Mouse (Mus musculus): Measurements from ENCODE around the gene Washc4.
"Not testable (repeated sequence)": the region's sequence is repeated elsewhere in the genome, so short reads cannot be mapped to it uniquely, and the experiment has no call there.

The Washc4 gene

GRCm38 (mm10) chr10:83543439-83544102 is at the start of gene Washc4:
Gene Washc4 (plus strand): TSS chr10:83543752.
- peak; percentile 91 to 93 for DNase-seq (ENCODE audit: low spot score in 2 of 2)

DNA sequence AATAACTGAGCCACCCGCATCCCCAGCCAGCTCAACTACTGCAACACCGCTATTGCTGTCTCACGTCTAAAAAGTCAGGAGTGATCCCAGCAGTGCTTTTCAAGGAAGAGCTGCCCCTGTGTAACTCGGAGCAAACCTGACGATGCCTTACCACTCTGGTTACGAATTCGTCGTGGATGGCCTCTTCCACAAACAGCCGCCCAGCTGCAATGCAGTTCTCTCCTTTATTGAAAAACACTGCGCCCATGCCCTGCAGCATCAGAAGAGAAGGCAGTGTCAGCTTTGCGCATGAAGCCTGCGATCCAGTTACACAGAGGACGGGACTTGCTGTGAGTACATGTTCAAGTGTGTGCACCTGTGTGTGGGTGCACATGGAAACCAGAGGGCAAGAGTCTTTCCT is 46.2 kb upstream of the Washc4 start:
- DNase-seq (ENCODE audit: low spot score in 2 of 2), result no peak

- DNase-seq (ENCODE audit: low spot score in 2 of 2), result peak in 1 of 2 experiments; percentile 48
Measured at GRCm38 (mm10) chr10:83508962-83509660, 34.4 kb upstream of the Washc4 start.

- DNase-seq (ENCODE audit: low spot score in 2 of 2), result no peak
Measured at GRCm38 (mm10) chr10:83511304-83511703, 32.2 kb upstream of the Washc4 start.

- DNase-seq (ENCODE audit: low spot score in 2 of 2), result no peak
Measured at GRCm38 (mm10) chr10:83513736-83514135, 29.8 kb upstream of the Washc4 start.

GRCm38 (mm10) chr10:83520990-83521389 is 22.6 kb upstream of the Washc4 start:
- no peak for DNase-seq (ENCODE audit: low spot score in 2 of 2)

DNA sequence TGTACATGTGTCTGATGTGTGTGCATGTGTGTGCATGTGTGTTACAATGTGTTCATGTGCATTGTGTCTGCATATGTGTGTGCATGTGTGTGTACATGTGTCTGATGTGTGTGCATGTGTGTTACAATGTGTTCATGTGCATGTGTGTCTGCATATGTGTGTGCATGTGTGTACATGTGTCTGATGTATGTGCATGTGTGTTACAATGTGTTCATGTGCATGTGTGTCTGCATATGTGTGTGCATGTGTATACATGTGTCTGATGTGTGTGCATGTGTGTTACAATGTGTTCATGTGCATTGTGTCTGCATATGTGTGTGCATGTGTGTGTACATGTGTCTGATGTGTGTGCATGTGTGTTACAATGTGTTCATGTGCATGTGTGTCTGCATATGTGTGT is 19.3 kb upstream of the Washc4 start:
- DNase-seq (ENCODE audit: low spot score in 2 of 2), result not testable (repeated sequence)

GRCm38 (mm10) chr10:83530384-83530967 is 13.1 kb upstream of the Washc4 start:
- DNase-seq (ENCODE audit: low spot score in 2 of 2), result no peak

GRCm38 (mm10) chr10:83533258-83533909 is 10.2 kb upstream of the Washc4 start:
- DNase-seq (ENCODE audit: low spot score in 2 of 2), result no peak

DNA sequence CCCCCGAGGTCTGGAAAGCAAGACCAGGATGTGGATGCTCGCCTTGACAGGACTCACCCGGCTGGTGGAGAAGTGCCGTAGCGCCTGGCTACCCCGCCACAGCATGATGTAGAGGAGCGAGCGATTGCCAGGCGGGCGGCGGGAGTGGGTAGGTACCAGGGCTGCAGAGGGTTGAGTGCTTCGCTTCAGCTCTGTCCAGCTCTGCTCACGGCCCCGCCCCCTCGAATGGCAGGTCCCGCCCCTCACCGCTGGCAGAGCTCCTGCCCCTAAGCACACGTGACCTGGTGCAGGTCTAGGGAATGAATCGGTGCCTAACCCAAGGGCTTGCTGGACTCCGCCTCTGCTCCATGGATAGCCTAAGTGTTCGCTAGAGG is 9.7 kb upstream of the Washc4 start, which contains the start of gene Aldh1l2:
Gene Aldh1l2 (minus strand): TSS at position 231 of the 374 bp plus-strand sequence.
- DNase-seq (ENCODE audit: low spot score in 2 of 2), result peak; percentile 37 to 42

GRCm38 (mm10) chr10:83536436-83536835 is 7.1 kb upstream of the Washc4 start:
- no peak for DNase-seq (ENCODE audit: low spot score in 2 of 2)

DNA sequence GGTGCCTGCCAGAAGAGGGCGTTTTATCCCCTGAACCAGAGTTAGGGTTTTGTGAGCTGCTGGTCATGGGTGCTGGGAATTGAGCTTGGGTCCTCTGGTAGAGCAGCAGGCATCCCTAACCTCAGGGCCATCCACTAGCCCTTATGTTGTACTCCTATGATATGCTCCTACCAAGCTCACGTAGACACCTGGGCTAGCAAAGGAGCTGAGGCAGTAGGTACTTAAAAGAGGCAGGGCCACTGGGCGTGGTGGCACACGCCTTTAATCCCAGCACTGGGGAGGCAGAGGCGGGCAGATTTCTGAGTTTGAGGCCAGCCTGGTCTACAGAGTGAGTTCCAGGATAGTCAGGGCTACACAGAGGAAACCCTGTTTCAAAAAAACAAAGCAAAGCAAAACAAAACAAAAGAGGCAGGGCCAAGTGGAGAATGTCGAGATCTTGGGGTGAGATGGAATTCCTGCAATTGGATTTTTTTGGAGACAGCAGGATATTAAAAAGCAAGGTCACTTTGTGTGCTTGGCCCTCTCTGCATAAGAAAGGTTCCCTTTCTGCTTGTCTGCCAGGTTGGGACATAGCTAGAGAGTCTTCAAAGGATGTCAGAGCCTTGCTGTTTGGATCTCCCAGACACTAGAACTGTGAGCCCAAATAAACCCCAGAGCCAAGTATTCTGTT is 4.1 kb upstream of the Washc4 start:
- no peak for DNase-seq (ENCODE audit: low spot score in 2 of 2)

- DNase-seq (ENCODE audit: low spot score in 2 of 2), result no peak
Measured at GRCm38 (mm10) chr10:83540092-83540491, 3.5 kb upstream of the Washc4 start.

GRCm38 (mm10) chr10:83542241-83542640 is 1.3 kb upstream of the Washc4 start:
- no peak for DNase-seq (ENCODE audit: low spot score in 2 of 2)

- no peak for DNase-seq (ENCODE audit: low spot score in 2 of 2)
Measured at GRCm38 (mm10) chr10:83544103-83544479, 539 bp downstream of the Washc4 start.

DNA sequence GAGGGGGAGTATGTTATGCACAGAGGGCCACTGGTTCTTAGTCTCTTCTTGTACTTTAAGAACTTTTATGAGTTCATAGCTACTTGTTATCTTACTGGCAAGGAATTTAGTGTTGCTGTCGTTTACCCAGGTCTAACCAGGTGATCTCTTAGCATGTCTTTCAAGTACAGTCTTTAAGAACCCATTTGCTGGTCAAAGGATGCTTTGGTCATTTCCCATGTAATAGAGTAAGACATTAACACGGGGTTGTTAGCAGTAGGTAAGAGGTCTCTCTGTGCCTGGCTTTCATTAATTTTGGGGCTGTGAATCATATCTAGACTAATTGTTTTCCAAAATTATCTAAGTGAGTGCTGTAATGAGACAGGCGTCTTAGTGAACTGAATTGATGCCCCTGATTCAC is 1.8 kb downstream of the Washc4 start:
- no peak for DNase-seq (ENCODE audit: low spot score in 2 of 2)

- no peak for DNase-seq (ENCODE audit: low spot score in 2 of 2)
Measured at GRCm38 (mm10) chr10:83563005-83563404, 19.5 kb downstream of the Washc4 start.

DNA sequence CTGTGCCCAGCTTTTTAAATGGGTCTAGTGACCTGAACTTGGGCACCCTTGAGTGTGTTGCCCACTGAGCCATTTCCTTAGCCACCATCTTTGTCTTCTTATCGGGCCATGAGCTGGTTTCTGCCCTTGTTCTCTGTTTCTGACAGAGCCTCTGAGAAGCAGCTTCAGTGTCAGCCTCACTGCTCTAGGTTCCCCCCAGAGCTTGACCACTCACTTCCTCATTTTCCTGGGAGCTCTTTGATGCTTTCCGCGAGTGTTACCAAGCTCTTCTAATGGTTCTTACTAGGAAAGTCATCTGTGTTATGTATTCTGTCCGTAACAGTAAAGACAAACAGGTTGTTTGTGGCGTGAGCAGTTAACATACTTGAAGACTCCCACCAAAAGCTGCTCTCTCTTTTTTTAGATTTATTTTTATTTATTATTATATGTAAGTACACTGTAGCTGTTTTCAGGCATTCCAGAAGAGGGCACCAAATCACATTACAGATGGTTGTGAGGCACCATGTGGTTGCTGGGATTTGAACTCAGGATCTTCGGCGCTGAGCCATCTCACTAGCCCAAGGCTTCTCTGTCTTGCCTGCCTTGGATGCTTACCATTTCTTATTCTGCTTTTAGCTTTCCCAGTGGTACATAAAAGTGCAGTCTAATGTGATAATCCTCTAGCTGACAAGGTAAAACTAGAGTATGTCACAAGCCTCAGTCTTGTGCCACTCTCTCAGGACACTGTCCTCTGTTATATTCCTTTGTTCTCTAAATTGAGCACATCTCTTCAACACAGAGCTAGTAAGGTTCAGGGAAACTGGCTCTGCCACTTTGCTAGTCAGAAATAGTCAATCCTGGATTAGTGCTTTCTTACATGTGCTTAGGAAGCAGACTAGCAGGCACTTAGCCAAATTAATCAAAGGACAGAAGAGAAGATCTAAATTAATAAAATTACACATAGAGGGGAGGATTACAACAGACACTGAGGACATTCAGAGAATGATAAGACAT is 22.2 kb downstream of the Washc4 start:
- no peak for DNase-seq (ENCODE audit: low spot score in 2 of 2)

GRCm38 (mm10) chr10:83590801-83591200 is 47.2 kb downstream of the Washc4 start:
- DNase-seq (ENCODE audit: low spot score in 2 of 2), result no peak

DNA sequence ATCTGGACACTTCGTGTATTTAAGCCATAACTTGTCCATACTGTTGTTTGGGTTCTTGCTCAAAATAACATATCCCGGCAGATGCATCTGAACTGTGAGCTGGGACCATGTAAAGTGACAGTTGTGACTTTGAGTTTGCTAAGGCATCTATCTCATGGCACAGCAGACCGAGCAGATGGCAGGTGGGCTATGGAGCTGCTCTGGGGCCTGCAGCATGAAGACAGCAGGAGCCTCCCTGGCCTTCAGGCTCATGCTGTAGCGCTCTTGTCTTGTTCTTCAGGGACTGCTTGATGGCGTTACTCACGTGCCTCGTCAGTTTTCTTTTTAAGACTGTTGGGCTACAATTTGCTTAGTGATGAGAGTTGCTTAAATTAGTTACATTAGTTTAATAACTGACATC is 49.1 kb downstream of the Washc4 start:
- no peak for DNase-seq (ENCODE audit: low spot score in 2 of 2)

DNA sequence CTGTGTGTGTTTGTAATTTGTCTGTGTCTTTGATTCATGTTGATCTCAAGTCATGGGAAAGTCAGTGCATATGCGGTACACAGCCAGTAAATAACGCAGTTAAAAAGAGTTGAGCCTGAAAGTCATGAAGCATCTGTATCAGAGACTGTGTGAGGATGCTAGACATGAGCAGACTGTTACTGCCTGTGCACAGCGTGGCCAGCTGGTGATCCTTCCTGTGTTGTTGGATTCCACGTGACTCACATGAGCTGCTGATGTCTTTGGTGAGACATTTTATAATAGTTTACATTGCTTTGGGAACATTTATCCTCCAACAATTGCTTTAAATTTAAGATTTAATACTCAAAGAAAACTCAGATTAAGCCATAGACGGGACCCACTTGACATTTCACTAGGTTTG is 51.0 kb downstream of the Washc4 start:
- DNase-seq (ENCODE audit: low spot score in 2 of 2), result no peak

Data from natural killer cell, adult 2 months (primary cell).